Mouse (Mus musculus) urinary bladder, postnatal 4 days (tissue): ENCODE data around the gene Gfod1.

Source experiments
- DNase-seq, 2 experiments: peaks; one replicate each; pipeline ENCODE4 v3.0.0; 2021 to 2022; ENCODE audit warnings: low spot score in 2 of 2

Gfod1 gene

GRCm38 (mm10) chr13:43304018-43304431 lies at the start of gene Gfod1:
TSS of gene Gfod1 (minus strand) at chr13:43304172.
- peak; percentile 96 to 97 for DNase-seq

DNA sequence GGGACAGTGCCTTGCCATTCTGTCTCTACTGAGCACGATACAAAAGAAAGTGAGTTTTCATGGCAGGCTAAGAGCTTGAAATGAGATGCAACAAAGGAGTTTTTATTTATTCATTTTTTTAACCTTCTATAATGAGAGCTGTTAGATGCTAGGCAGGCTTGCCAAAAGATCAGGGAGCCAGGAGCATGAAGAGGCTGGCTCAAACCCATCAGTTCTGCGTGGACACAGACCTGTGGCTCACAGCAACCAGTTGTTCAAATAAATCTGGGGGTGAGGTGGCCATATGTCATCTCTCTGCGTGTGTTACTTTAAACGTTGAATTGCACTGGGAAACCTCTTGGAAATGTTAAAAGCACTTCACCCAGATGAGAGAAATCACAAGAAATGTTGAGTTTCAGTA lies 49.4 kb upstream of the Gfod1 start:
- DNase-seq, result no peak

DNA sequence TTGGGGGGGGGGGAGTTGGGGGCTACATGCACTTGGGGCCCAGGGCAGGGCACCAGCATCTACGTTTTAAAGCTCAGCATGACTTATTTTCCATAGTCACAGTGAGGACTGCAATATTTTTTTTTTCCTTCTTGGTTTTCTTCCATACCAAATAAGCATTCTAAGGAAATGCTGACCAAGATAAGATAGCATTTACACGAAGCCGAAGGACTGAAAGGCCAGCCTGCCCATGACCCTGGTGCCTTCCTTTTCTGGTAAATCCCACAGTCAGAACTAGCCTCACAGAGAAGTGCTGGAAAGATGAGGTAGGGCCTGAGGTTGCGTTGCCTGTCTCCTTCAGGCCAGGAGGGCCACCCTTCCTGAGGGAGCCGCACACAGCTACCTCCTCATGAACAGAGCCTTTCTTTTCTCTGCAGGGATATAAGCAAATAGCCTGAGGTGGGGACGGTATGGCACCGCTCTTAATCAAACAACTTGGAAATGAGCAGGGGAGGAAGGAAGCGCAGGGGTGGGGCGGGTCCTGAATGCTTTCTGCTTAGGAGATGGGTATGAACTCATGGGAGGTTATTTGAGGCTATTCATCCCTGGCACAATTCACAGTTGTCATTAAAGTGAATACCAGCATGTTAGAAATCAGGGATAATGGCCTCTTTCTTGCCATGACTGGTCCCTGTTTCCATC lies 46.7 kb upstream of the Gfod1 start:
- no peak for DNase-seq

- DNase-seq, result no peak
Observed at GRCm38 (mm10) chr13:43349376-43349775, 45.4 kb upstream of the Gfod1 start.

- DNase-seq, result no peak
Observed at GRCm38 (mm10) chr13:43346825-43347224, 42.9 kb upstream of the Gfod1 start.

GRCm38 (mm10) chr13:43338632-43339031 lies 34.7 kb upstream of the Gfod1 start:
- DNase-seq, result no peak

- DNase-seq, result no peak
Observed at GRCm38 (mm10) chr13:43338001-43338400, 34.0 kb upstream of the Gfod1 start.

- no peak for DNase-seq
Observed at GRCm38 (mm10) chr13:43336425-43337221, 32.7 kb upstream of the Gfod1 start.

- DNase-seq, result no peak
Observed at GRCm38 (mm10) chr13:43332591-43332990, 28.6 kb upstream of the Gfod1 start.

DNA sequence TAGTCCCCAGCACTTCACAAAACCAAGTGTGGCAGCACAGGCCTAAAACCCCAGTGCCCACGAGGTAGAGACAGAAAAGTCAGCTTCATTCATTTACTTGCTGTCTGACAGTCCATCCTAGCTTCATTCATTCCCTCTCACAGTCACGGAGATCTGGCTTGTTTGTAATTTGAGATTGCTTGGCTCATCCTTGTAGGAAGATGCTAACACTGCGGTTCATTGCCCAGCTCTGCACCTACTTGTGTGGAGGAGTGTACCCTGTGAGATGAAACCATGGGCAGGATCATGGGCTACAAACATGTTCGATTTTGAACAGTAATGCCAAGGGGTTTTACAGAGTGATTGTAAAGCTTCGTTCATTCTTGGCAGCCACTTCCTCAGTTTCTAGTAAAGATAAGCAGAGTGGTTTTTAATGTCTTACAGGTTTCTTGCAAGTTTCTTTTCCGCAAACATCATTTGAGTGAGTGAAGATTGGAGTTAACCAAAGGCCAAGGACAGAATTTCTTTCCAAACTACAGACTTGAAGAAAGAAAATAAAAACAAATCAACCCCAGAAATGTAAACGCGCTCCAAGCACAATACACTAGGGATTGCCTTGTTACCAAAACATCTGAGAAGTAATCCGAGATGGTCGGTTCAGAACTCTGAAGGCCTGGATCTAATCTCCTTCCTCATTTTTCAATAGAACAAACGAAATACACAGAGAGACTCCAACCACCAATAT lies 27.9 kb upstream of the Gfod1 start:
- no peak for DNase-seq

DNA sequence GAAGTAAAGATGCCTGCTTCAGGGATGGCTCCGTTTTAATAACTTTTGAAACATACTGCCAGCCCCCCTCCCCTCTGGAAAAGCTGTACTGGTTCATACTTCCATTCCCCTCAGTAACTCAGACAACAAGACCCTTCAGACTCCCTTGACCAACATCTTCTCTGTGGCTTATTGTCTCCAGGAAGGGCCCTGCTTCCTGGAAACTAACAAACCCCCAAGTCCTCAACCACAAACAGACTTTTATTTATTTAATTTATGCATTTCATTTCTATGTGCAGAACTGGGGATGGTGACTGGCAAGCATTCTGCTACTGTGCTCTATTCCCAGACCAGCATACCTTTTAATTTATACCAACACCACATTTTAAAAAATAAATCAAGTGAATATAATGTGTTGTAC lies 21.5 kb upstream of the Gfod1 start:
- DNase-seq, result no peak

- no peak for DNase-seq
Observed at GRCm38 (mm10) chr13:43321492-43321891, 17.5 kb upstream of the Gfod1 start.

GRCm38 (mm10) chr13:43319396-43319795 lies 15.4 kb upstream of the Gfod1 start:
- DNase-seq, result no peak

DNA sequence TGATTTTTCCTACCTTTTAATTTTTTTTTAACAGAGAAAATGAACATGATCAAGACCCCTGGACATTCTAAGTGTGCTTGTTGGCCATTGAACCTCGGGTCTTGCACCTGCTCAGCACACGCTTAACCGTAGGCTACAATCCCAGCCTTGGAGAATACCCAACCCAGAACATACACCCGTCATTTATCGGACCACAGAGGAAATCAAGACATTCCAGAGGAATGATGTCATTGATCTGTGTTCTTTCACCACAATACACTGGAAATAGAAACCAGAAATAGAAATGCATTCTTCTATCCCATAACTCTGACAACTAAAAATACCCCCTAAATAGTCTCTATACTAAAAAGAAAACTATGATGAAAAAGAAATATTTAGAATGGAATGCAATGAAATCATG lies 13.4 kb upstream of the Gfod1 start:
- DNase-seq, result no peak

DNA sequence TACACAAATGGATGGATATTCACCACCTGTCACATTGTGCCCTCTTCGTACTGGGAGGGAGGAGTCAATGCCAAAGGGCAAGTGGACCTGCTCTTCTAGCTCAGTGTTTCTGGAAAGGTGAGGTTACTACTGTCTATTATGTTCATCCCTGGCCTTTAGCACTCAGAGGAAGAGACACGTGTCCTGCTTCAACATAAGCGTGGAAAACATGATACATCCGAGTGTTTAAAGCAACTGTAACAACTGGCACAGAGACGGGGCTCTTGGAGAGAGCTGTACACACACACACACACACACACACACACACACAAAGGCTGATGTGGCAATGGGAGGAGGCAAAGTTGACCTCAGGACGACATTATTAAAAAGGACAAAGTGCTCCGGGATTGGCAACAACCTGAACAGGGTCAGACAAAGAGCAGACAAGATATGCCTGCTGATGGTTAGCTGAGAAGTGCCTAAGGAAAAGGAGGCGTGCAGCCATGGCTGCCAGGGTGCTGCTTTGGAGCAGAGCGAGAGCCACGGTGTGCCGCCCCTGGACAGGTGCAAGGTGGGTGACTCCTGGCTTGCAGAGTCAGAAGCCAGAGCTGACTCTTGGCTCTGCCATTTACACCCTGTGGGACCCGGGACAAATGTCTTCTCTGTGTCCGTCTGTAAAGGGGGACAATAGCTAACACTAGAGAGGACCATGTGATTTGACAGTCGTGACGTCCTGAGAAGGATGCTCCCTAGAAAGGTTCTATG lies 1.4 kb upstream of the Gfod1 start:
- DNase-seq, result no peak

DNA sequence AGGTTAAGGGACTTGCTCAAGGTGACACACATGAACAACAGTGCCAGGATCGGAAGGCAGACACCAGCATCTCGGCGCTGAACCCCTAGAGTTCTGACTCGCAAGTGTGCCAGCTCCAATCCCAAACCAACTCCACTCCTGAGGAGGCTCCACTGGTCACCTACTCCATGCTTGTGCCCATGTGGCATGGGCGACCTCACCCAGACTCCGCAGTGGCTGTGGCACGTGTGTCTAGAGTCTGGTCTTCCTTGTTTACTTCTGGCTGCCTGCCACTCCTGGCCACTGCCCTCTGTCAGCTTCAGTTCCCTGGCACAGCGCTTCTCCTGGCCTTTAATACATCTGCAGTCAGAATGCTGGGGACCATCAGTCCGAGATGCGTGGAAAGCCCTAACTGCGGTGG lies 728 bp upstream of the Gfod1 start:
- peak in 1 of 2 experiments; percentile 29 for DNase-seq

DNA sequence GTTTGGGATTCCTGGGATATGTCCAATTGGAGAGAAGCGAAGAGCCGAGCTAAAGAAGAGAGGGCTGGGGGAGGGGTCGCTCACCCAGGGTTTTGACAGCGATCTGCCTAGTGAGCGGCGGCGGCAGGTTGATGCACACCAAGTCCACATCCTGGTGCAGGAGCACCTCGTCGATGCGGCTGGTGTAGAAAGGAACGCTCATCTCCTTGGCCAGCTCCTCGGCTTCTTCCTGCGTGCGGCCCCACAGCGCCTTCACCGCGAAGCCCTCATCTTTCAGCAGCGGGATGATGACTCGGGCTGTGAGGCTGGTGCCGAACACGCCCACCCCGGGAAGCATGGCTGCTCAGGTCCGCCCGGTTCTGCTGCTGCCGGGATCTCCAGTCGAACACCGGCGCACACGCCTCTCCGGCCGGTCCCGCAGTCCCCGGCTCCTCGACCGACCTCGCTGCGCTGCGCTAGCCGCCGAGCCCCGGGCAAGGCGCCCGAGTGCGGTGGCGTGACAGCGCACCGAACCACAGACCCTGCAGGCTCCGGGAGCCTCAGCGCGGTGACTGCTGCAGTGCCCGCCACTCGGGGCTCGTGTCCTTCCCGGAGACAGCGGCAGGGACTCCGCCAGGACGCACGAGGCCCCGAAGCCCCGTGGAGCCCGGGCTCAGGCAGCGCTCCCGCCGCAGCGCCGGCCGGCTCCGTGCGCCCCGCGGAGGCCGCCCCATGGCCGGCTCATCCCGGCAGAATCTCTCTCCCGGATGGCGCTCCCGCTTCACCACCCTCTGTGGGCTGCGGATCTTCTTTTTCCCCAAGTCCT lies 609 bp downstream of the Gfod1 start:
- DNase-seq, result peak; percentile 37 to 61

GRCm38 (mm10) chr13:43302651-43303160 lies 1.3 kb downstream of the Gfod1 start:
- no peak for DNase-seq

GRCm38 (mm10) chr13:43302239-43302638 lies 1.7 kb downstream of the Gfod1 start:
- DNase-seq, result no peak

DNA sequence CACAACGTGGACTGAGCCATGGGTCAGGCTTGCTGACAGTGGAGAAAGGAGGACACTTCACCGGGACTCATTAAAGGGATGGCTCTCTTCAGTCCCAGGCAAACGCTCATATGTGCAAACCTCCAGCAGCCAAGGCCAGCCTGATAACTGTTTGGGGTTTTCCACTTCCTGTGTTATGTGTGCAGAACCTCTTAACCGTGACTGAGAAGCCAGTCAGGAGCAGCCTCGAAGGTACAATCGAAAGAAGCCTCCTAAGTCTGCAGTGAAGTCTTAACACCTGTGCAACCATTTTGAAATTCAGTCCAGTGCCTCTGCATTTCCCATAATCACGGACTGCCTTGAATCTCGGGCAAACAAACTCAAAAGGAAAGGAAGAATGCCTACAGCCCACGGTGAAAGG lies 3.1 kb downstream of the Gfod1 start:
- DNase-seq, result no peak

- DNase-seq, result no peak
Observed at GRCm38 (mm10) chr13:43300366-43300765, 3.6 kb downstream of the Gfod1 start.
